Mouse (Mus musculus) layer of hippocampus, adult 2 months (tissue): Measurements from ENCODE around the gene 4930402F06Rik. TPM values are rescaled to one million over a fixed set of nuclear protein-coding genes. Genes with fewer than 3 reads are reported as not detected.

ENCODE experiments used
- DNase-seq, 2 experiments: peaks; one replicate each; pipeline ENCODE4 v3.0.0; 2022; ENCODE audit warnings: low spot score in 2 of 2
- H3K27ac ChIP-seq: fragments of 200-600 bp; 2 replicates; pipeline ENCODE4 v1.8.1; 2022
- H3K4me3 ChIP-seq: fragments of 200-600 bp; 2 replicates; pipeline ENCODE4 v1.8.1; 2022; ENCODE audit warnings: mild to moderate bottlenecking
- CTCF ChIP-seq: fragments of 200-600 bp; conservative IDR thresholded peaks from 2 replicates; pipeline ENCODE4 v1.8.1; 2022; ENCODE audit warnings: antibody characterized with exemption, mild to moderate bottlenecking, moderate library complexity
- total RNA-seq, 2 experiments: library from RNA; stranded (reverse); gene quantifications; 2 replicates each; pipeline ENCODE4 v1.2.3; 2021

4930402F06Rik gene
- total RNA-seq, 2 experiments from 2014 or later, result not detected

DNA sequence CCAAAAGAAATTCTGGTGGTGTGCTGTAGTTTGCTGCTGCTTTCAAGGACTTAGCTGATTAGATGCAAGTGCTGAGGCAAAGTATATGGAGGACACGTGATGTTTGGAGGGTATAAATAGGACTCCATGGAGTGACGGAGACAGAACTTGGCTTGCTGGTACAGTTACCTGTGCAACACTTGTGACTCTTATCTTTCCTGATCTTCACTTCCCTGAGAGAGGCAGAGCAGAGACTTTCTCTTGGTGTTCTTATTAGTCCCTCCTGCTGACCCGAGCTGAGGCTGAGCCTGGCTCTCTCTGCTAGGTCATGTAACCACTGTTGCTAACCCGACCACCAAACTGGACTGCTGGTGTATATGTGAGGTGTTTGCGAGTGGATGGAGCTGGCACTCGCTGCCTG is 12.5 kb upstream of the 4930402F06Rik start:
- Histone ChIP-seq H3K4me3 (no peak overlapping the region), H3K27ac (no peak overlapping the region)
- no peak for DNase-seq
- TF ChIP-seq CTCF, result no peak

DNA sequence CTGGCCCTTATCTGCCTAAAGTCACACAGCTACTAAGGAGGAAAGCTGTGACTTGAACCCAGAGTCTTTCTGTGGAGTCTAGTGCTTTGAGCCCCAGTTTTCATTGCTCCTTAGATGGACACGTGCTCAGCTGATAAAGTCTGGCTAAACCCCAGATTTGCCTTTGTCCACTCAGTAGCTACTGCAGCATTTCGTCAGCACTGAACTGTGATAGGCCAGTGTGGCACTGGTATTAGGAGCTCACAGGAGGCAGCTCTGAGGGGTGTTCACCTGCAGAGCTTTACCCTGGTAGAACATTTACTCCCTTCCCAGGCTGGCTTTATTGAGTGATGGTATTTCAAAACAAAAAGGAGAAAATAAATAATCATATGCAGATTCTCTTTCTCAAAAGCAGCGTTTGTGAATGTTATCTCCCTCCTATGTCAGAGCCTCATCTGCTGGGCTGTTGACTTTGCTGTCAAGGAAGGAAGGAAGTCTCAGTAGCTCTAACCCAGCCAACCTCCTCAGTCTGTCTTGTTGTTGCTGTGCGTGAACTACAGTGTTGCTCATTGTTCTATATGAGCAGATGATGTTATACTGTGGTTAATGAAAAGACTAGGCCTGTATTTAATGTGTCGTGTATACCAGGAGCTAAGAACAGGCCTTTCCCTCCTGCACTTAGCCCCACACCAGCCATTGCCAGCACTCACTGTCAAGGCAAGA is 11.6 kb upstream of the 4930402F06Rik start:
- TF ChIP-seq CTCF, result no peak
- Histone ChIP-seq H3K4me3 (no peak overlapping the region), H3K27ac (no peak overlapping the region)
- no peak for DNase-seq

DNA sequence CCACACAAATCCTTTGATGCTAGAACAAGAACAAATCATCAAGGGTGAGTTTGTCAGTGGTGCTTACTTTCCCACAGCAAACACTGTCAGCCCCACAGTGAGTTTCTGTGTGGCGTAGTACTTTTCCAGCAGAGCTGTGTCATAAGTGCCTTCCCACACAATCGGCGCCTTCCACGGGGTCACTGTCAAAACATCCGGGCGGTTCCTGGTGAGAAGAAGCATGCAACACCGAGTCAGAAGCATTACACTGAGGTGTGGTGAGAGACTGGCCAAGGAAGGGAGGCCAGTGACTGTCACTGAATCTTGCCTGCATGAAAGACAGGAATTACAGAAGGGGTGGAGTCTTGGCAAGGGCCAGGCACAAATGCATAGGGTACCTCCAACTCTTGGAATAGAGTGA is 10.9 kb upstream of the 4930402F06Rik start:
- no peak overlapping the region for H3K4me3 ChIP-seq
- TF ChIP-seq CTCF, result no peak
- H3K27ac ChIP-seq, result no peak overlapping the region
- no peak for DNase-seq

DNA sequence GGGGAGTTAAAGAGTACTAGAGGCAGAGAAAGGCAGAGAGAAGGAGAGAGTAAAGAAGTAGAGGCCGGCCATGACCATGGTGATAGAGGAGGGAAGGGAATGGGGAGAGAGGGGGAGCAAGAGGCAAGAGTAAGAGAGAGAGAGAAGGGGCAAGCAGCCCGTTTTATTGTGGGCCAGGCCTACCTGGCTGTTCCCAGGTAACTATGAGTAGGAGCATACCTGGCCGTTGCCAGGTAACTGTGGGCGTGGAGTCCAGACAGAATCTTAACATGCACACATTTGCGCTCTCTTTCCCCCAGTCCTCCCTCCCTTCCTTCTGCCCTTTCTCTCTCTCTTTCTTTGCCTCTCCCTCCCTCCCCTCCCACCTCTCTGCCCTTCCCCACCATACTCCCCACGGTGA is 10.3 kb upstream of the 4930402F06Rik start:
- TF ChIP-seq CTCF, result no peak
- DNase-seq, result no peak
- H3K4me3 ChIP-seq, result no peak overlapping the region
- H3K27ac ChIP-seq, result no peak overlapping the region

DNA sequence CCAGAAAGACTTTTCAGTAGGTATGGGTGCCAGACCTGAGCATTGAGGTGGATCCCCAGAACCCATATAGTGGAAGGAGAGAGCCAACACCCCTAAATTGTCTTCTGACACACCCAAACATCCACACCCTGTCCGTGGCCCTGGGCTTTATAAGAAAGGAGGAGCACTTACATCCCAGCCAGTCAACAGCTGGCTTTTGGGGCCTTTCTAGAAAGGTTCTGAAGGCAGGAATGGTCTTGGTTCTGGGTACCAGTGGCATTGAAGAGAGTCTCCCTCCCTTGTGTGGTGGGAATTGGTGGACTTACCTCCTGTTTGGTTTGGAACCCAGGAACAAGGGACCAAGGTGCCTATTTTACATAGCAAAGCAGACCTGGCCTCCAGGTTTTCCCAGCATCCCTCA is 9.6 kb upstream of the 4930402F06Rik start:
- no peak overlapping the region for H3K27ac ChIP-seq
- no peak overlapping the region for H3K4me3 ChIP-seq
- no peak for DNase-seq
- no peak for TF ChIP-seq CTCF

DNA sequence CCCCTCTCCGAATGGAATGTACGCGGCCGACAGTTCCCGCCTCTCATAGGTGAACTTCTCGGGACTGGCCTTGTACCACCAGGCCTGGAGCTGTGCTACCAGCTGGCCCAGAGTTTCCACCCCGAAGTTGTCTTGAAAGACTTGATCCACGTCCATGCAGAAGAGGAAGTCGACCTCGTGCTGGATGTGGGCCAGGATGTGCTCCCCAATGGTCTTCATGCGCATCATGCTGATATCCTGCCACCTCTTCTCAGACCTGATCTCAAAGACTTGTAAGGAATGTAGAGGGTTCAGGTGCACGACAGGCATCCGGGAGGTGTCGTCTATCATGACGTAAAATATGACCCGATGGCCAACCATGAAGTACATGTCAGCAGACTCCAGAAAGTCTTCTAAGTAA is 5.4 kb upstream of the 4930402F06Rik start:
- no peak overlapping the region for H3K4me3 ChIP-seq
- no peak overlapping the region for H3K27ac ChIP-seq
- no peak for DNase-seq
- no peak for TF ChIP-seq CTCF

DNA sequence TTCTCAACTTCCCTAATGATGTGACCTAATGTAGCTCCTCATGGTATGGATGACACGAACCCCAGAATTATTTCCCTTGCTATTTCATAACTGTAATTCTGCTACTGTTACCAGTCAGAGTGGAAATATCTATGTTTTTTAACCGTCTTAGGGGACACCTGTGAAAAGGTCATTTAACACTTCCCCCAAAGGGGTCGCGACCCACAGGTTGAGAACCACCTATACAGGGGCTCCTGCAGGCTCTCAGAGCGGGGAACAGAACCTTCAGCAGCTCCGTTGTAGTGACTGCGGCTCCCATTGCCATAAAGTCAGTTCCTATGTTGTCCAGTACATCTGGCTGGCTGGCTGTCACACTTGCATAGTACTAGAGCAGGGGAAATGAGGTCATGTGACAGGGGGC is 3.8 kb upstream of the 4930402F06Rik start:
- no peak overlapping the region for H3K4me3 ChIP-seq
- no peak for TF ChIP-seq CTCF
- no peak for DNase-seq
- no peak overlapping the region for H3K27ac ChIP-seq

DNA sequence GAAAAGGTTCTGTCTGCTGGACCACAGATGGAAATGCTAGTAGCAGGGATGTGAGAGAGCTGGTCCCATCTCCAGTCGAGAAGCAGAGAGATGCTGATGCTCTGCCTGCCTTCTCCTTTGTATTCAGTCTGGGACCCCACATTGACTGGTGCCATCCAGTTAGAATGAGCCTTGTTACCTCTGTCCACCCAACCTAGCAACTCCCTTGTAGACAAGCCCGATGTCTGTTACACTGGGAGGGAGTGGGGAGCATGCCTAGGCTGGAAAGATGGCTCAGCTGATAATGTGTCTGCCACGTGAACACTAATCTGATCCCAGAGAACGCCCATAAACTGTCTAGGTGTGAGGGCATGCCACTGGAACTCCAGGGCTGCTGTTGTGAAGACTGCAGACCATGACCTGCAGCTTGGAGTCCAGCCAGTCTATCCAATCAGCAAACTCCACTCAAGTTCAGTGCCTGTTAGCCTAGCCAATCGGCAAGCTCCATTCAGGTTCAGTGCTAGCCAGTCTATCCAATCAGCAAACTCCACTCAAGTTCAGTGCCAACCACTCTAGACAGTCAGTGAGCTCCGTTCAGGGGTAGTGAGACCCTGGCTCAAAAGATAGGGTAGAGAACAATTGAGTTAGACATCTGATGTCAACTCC is 1.3 kb upstream of the 4930402F06Rik start:
- DNase-seq, result no peak
- H3K27ac ChIP-seq, result no peak overlapping the region
- TF ChIP-seq CTCF, result no peak

DNA sequence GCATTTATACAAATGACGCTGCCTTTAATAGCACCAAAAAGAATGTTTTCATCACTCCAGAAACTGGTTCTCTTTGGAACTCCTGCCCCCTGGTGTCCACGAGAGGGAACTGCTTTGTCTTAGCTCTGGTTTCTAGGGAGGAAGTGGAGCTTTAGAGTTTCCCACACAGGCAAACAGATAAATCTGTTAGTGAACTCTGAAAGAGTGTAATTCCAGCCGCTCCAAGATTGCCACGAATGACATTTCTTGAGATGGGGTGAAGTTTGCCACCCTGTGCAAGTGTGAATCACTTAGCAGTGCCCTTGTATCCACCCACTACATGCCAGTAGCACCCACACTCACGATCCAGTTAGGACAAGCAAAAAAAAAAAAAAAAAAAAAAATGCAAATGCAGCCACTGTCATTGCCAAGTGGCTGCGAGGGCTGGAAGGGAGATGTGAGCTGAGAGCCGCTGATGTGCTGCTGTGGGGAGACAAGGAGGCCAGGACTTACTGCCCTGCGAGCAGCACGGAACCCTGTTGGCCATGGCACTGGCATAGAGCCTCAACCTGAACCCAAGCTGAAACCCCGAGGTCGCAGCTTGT is 707 bp upstream of the 4930402F06Rik start:
- peak; percentile 95 for TF ChIP-seq CTCF
- no peak overlapping the region for H3K4me3 ChIP-seq
- DNase-seq, result peak; percentile 72 to 79
- 0 out of 2 replicates have a peak overlapping the region, but pooled peaks have one; percentile 0 for H3K27ac ChIP-seq

More for the DNA sequence above, 1.3 kb upstream of the 4930402F06Rik start:
- H3K4me3 ChIP-seq, result no peak overlapping the region

DNA sequence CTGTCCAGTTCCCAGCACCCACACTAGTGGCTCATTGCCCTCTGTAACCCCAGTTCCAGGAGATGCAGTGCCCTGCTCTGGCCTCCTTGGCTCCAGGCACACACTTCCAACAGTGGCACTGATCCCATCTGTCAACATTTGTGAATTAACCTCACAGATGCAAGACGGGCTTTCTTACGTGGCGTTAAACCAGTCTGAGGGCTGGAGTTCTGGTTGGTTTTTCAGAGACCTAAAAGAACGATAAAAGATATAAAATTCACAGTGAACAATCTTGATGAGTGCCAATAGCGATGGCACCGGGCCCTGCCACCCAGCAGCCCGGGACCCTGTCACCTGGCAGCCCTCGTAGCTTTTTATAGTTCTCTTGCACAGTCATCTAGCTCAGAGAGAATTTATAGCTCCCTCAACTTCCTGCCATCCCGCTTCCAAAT is 11.5 kb downstream of the 4930402F06Rik start:
- Histone ChIP-seq H3K27ac (no peak overlapping the region), H3K4me3 (no peak overlapping the region)
- TF ChIP-seq CTCF, result no peak
- DNase-seq, result no peak

DNA sequence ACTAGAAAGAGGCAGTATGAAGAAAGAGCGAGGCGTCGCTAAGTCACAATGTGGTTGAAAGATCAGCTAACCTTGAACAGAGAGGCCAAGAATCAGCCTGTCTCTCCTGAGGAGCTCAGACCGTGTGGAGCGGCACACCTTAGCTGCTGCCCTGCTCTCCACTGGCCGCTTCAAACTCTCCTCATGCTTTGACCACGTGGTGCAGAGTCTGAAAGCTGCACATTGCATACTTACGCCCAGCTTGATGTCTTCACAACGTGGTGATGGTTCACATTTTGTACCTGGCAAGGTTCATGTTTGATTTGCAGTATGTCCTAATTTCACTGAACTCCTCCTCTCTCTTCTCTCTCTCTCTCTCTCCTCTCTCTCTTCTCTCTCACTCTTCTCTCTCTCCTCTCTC is 17.7 kb downstream of the 4930402F06Rik start:
- no peak overlapping the region for H3K4me3 ChIP-seq
- DNase-seq, result no peak
- no peak for TF ChIP-seq CTCF
- no peak overlapping the region for H3K27ac ChIP-seq

DNA sequence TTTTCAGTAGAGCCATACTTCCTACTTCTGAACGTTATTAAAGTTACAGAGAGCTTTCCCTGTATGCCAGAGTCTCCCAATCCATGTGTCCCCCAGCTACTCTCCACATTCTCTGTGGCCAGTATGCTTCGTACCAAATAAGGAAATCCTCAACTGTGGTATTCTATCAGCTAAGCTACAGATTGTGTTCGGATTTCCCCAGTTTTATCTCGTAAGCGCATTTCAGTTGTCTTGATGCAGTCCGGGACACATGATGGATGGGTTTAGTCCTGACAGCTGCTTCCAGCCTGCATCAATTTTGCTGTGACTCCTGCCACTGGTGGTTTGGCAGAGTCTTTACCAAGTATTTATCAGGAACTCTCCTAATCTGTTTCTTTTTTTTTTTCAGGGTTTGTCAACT is 19.4 kb downstream of the 4930402F06Rik start:
- DNase-seq, result no peak
- TF ChIP-seq CTCF, result no peak
- Histone ChIP-seq H3K27ac (no peak overlapping the region), H3K4me3 (no peak overlapping the region)

DNA sequence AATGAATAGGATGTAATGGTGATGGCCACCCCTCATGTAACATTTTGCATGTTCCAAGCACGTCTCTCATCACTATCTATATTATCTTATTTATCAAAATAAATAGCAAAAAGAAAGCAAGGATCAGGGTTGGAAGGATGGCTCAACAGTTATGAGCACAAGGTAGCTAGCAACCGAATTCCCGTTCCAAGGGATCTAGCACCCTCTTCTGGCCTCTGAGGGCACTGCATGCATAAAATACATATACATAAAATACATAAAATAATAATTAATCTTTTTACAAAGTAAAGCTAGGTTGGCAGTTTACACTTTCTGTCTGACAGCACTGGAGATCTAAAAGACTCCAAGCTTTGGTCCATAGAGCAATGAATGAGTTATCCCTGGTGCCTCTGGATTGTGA is 24.0 kb downstream of the 4930402F06Rik start:
- H3K27ac ChIP-seq, result no peak overlapping the region
- H3K4me3 ChIP-seq, result no peak overlapping the region
- peak; percentile 80 for TF ChIP-seq CTCF
- no peak for DNase-seq

DNA sequence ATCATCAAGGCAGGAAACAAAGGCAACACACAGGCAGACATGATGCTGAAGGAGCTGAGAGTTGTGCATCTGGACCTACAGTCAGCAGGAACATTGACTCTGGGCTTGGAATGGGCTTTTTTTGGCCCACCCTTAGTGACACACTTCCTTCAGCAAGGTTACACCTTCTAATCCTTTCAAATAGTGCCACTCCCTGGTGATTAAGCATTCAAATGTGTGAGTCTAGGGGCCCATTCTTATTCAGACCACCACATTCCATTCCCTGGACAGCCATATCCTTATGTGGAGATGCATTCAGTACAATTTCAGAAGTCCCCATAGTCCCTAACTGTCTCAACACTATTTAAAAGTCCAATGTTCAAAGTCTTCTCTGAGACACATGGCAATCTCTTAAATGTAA is 26.3 kb downstream of the 4930402F06Rik start:
- Histone ChIP-seq H3K27ac (no peak overlapping the region), H3K4me3 (no peak overlapping the region)
- DNase-seq, result no peak
- no peak for TF ChIP-seq CTCF
